9 mouse cellular contexts compared by ENCODE assay signal in the genomic region with DNA sequence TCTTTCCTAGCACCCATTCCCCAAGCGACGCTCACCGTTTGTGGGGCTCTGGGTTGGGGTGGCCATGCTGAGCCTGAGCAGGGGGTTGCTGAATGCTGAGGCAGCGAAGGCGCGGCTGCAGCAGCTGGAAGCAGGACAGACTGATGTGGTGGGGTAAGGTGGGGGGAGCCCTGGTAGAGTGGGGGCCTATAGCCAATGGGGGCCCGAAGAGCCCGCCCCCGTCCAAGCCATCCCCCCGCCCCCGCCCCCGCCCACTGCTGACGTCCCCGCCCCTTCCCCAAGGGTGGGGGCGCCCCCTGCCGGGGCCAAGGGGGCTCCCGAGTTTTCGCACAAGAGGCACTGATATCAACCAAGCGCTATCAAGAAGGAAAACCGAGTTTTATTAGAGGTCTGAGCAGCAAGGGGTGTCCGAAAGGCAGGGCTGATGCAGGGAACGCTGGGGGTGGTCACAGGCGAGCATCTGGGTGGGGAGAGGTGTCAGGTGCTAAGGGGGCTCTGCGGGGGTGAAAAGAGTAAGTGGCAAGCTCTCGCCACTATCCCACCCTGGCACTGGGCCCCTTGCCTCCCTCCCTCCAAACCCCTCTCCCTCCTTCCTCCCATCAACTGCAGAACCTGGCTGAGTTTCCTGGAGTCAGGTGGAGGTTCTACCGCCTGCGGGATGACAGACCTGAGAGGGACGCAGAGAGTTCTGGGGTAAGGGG. TPM values are rescaled to one million over a fixed set of nuclear protein-coding genes. Genes with fewer than 3 reads are reported as not detected.
DNase-seq lines count a peak whose midpoint lies in the region; ATAC-seq lines count a peak whose summit lies in the region.
"Had no signal": no experiment of that assay in that cellular context is flagged by ENCODE, and none has a peak within 500 bp of the region (broad histone marks: within the 10 kb centered on the region; RNA-seq: fewer than 3 reads in every experiment).

A gene (minus strand): TSS at position 147 of the 701 bp plus-strand sequence.

- H3K27ac ChIP-seq in heart, embryonic 10.5 days: no peak within 1 kb of the TSS; the same call in 1 of the 2 replicates
- H3K27ac ChIP-seq in intestine, embryonic 15.5 days: no peak within 1 kb of the TSS
- H3K27ac ChIP-seq in midbrain, embryonic 15.5 days: peak within 1 kb of the TSS; percentile 74

- peaks cover 63% of the 10 kb centered on the region for H3K4me1 ChIP-seq in heart, embryonic 10.5 days
- H3K4me1 ChIP-seq in intestine, embryonic 15.5 days (replicated peaks): peaks cover 57% of the 10 kb centered on the region
- H3K4me1 ChIP-seq in midbrain, embryonic 15.5 days: peaks cover 44% of the 10 kb centered on the region

- no peak for ATAC-seq in intestine, embryonic 15.5 days
- peak; percentile 65 for ATAC-seq in midbrain, embryonic 15.5 days (replicated peaks)
- ATAC-seq in inflammation-experienced regulatory T-cells, adult 6 months: no peak

- peaks cover 81% of the 10 kb centered on the region for H3K27me3 ChIP-seq in heart, embryonic 10.5 days (ENCODE audit: insufficient read depth, poor library complexity, severe bottlenecking)
- peaks cover 44% of the 10 kb centered on the region for H3K27me3 ChIP-seq in intestine, embryonic 15.5 days (replicated peaks)
- peaks cover 40% of the 10 kb centered on the region for H3K27me3 ChIP-seq in midbrain, embryonic 15.5 days (replicated peaks)

- H3K9ac ChIP-seq in intestine, embryonic 15.5 days: no peak within 1 kb of the TSS
- peak within 1 kb of the TSS; percentile 51 for H3K9ac ChIP-seq in midbrain, embryonic 15.5 days

- no peaks in the 10 kb centered on the region for H3K36me3 ChIP-seq in heart, embryonic 10.5 days
- no peaks in the 10 kb centered on the region for H3K36me3 ChIP-seq in intestine, embryonic 15.5 days
- H3K36me3 ChIP-seq in midbrain, embryonic 15.5 days (replicated peaks): no peaks in the 10 kb centered on the region
- H3K36me3 ChIP-seq: G1E had no signal

- H3K4me3 ChIP-seq in heart, embryonic 10.5 days: peak within 1 kb of the TSS; percentile 52
- H3K4me3 ChIP-seq in intestine, embryonic 15.5 days (replicated peaks): peak within 1 kb of the TSS; percentile 19
- peak within 1 kb of the TSS; percentile 48 for H3K4me3 ChIP-seq in midbrain, embryonic 15.5 days

- 4% methylated on average over 28 of the region's 28 CpGs for WGBS in heart, embryonic 10.5 days
- 1% methylated on average over 27 of the region's 28 CpGs for WGBS in intestine, embryonic 15.5 days
- WGBS in midbrain, embryonic 15.5 days: 2% methylated on average over 28 of the region's 28 CpGs

- DNase-seq in heart, embryonic 10.5 days (ENCODE audit: low spot score): no peak
- DNase-seq in heart, adult 18-20 months: no peak
- no peak for DNase-seq in urinary bladder, adult 2 months (ENCODE audit: low spot score)
- no peak for DNase-seq in urinary bladder, postnatal 10 days (ENCODE audit: low spot score)
- no peak for DNase-seq in urinary bladder, adult 18-20 months (ENCODE audit: low spot score in 2 of 2)

- H3K9me3 ChIP-seq in heart, embryonic 10.5 days: no peaks in the 10 kb centered on the region
- H3K9me3 ChIP-seq in intestine, embryonic 15.5 days: no peaks in the 10 kb centered on the region
- no peaks in the 10 kb centered on the region for H3K9me3 ChIP-seq in midbrain, embryonic 15.5 days

- peak within 1 kb of the TSS; percentile 49 for H3K4me2 ChIP-seq in intestine, embryonic 15.5 days (replicated peaks)
- H3K4me2 ChIP-seq in midbrain, embryonic 15.5 days: peak within 1 kb of the TSS; percentile 66

RNA-seq across cellular contexts. Expression of the gene that starts here (rescaled TPM):
- 0.22 and 1.5 TPM in 2 replicates for polyA plus RNA-seq in heart, embryonic 10.5 days (2016; fragmentation: Nextera tagmentation; extraction: Ambion mirVana)
- total RNA-seq in heart, adult 18-20 months (2021): under 1 TPM; 0.40 to 0.59 TPM
- polyA plus RNA-seq in urinary bladder, adult 2 months (2012; rRNA removed): 7.4 and 10.7 TPM in 2 replicates
- 20.3 and 20.7 TPM in 2 replicates for polyA plus RNA-seq in intestine, embryonic 15.5 days (2015; fragmentation: Nextera tagmentation; extraction: Ambion mirVana)
- polyA plus RNA-seq in midbrain, embryonic 15.5 days (2015; fragmentation: Nextera tagmentation; extraction: Ambion mirVana): 174 and 186 TPM in 2 replicates
- not detected for polyA plus RNA-seq in inflammation-experienced regulatory T-cells, adult 6 months (2017; shearing (Covaris generic))
- total RNA-seq: G1E had no signal
- polyA plus RNA-seq: G1E had no signal
